Mouse (Mus musculus): Measurements from ENCODE around the gene Zfp867. TPM values are rescaled to one million over a fixed set of nuclear protein-coding genes. Genes with fewer than 3 reads are reported as not detected.

The Zfp867 gene
- polyA plus RNA-seq, 1 experiment from 2014 or later = 1.5 TPM

- ATAC-seq = 0 out of 2 replicates have a peak, but pooled peaks have one; percentile 33
- Histone ChIP-seq H3K9ac (replicated peaks) (no peak overlapping the region), H3K36me3 (replicated peaks; ENCODE audit: insufficient read depth, low read length) (no peaks in the 10 kb centered on the region), H3K4me1 (ENCODE audit: insufficient read depth) (peaks cover 9% of the 10 kb centered on the region; the same call in 1 of the 2 replicates), H3K27ac (ENCODE audit: low read depth) (0 out of 2 replicates have a peak overlapping the region, but pooled peaks have one; percentile 37), H3K4me3 (ENCODE audit: low read depth, low read length) (no peak overlapping the region), H3K4me2 (ENCODE audit: low read depth, low read length) (no peak overlapping the region), H3K9me3 (ENCODE audit: low read length) (no peaks in the 10 kb centered on the region), H3K27me3 (ENCODE audit: insufficient read depth, low read length) (no peaks in the 10 kb centered on the region)
- TF ChIP-seq CTCF (IDR thresholded peaks at IDR 0.05; ENCODE audit: low read depth) (no peak), EP300 (IDR thresholded peaks at IDR 0.05; ENCODE audit: low read depth) (no peak)
- DNase-seq = no peak
- 66% methylated on average over 1 of the region's 1 CpGs for WGBS (ENCODE audit: insufficient replicate concordance)
Measured at GRCm38 (mm10) chr11:59429959-59430358, 42.3 kb downstream of the Zfp867 start.

- Histone ChIP-seq H3K4me2 (ENCODE audit: low read depth, low read length) (no peak overlapping the region), H3K9me3 (ENCODE audit: low read length) (no peaks in the 10 kb centered on the region), H3K27me3 (ENCODE audit: insufficient read depth, low read length) (no peaks in the 10 kb centered on the region), H3K4me1 (ENCODE audit: insufficient read depth) (peaks cover 15% of the 10 kb centered on the region), H3K27ac (ENCODE audit: low read depth) (no peak overlapping the region), H3K36me3 (replicated peaks; ENCODE audit: insufficient read depth, low read length) (0 out of 2 replicates have a peak, but pooled peaks cover 2% of the 10 kb centered on the region), H3K4me3 (ENCODE audit: low read depth, low read length) (no peak overlapping the region), H3K9ac (replicated peaks) (no peak overlapping the region)
- no peak for TF ChIP-seq EP300 (IDR thresholded peaks at IDR 0.05; ENCODE audit: low read depth)
- no peak for TF ChIP-seq CTCF (IDR thresholded peaks at IDR 0.05; ENCODE audit: low read depth)
- WGBS (ENCODE audit: insufficient replicate concordance) = 82% methylated on average over 9 of the region's 9 CpGs
- no peak for DNase-seq
- ATAC-seq = no peak
Measured at GRCm38 (mm10) chr11:59428057-59428660, 44.1 kb downstream of the Zfp867 start.

- no peak overlapping the region for H3K9ac ChIP-seq (replicated peaks)
- H3K4me1 ChIP-seq (ENCODE audit: insufficient read depth) = peaks cover 18% of the 10 kb centered on the region; the same call in 1 of the 2 replicates
- TF ChIP-seq EP300 (IDR thresholded peaks at IDR 0.05; ENCODE audit: low read depth) (no peak), CTCF (IDR thresholded peaks at IDR 0.05; ENCODE audit: low read depth) (peak; percentile 49; the same call in 1 of the 2 replicates)
- H3K27ac ChIP-seq (ENCODE audit: low read depth) = no peak overlapping the region
- no peaks in the 10 kb centered on the region for H3K9me3 ChIP-seq (ENCODE audit: low read length)
- peak; percentile 26 for DNase-seq
- 0 out of 2 replicates have a peak, but pooled peaks cover 2% of the 10 kb centered on the region for H3K36me3 ChIP-seq (replicated peaks; ENCODE audit: insufficient read depth, low read length)
- H3K4me2 ChIP-seq (ENCODE audit: low read depth, low read length) = no peak overlapping the region
- no peak for ATAC-seq
- H3K27me3 ChIP-seq (ENCODE audit: insufficient read depth, low read length) = no peaks in the 10 kb centered on the region
- 39% methylated on average over 7 of the region's 7 CpGs for WGBS (ENCODE audit: insufficient replicate concordance)
- no peak overlapping the region for H3K4me3 ChIP-seq (ENCODE audit: low read depth, low read length)
Measured at GRCm38 (mm10) chr11:59425671-59426101, 46.6 kb downstream of the Zfp867 start.

- H3K4me2 ChIP-seq (ENCODE audit: low read depth, low read length) = no peak overlapping the region
- 0 out of 2 replicates have a peak, but pooled peaks cover 2% of the 10 kb centered on the region for H3K36me3 ChIP-seq (replicated peaks; ENCODE audit: insufficient read depth, low read length)
- no peaks in the 10 kb centered on the region for H3K27me3 ChIP-seq (ENCODE audit: insufficient read depth, low read length)
- ATAC-seq (peak; percentile 82), DNase-seq (peak; percentile 21)
- peak overlapping the region; percentile 45 for H3K27ac ChIP-seq (ENCODE audit: low read depth)
- TF ChIP-seq EP300 (IDR thresholded peaks at IDR 0.05; ENCODE audit: low read depth) (no peak), CTCF (IDR thresholded peaks at IDR 0.05; ENCODE audit: low read depth) (no peak)
- H3K4me3 ChIP-seq (ENCODE audit: low read depth, low read length) = no peak overlapping the region
- no peak overlapping the region for H3K9ac ChIP-seq (replicated peaks)
- 58% methylated on average over 5 of the region's 5 CpGs for WGBS (ENCODE audit: insufficient replicate concordance)
- H3K4me1 ChIP-seq (ENCODE audit: insufficient read depth) = peaks cover 20% of the 10 kb centered on the region
- H3K9me3 ChIP-seq (ENCODE audit: low read length) = no peaks in the 10 kb centered on the region
Measured at GRCm38 (mm10) chr11:59423010-59423588, 49.2 kb downstream of the Zfp867 start.

- Histone ChIP-seq H3K4me3 (ENCODE audit: low read depth, low read length) (no peak overlapping the region), H3K9me3 (ENCODE audit: low read length) (no peaks in the 10 kb centered on the region), H3K36me3 (replicated peaks; ENCODE audit: insufficient read depth, low read length) (0 out of 2 replicates have a peak, but pooled peaks cover 2% of the 10 kb centered on the region), H3K9ac (replicated peaks) (no peak overlapping the region), H3K27ac (ENCODE audit: low read depth) (no peak overlapping the region), H3K4me1 (ENCODE audit: insufficient read depth) (peaks cover 20% of the 10 kb centered on the region), H3K4me2 (ENCODE audit: low read depth, low read length) (no peak overlapping the region), H3K27me3 (ENCODE audit: insufficient read depth, low read length) (no peaks in the 10 kb centered on the region)
- no peak for DNase-seq
- ATAC-seq = no peak
- WGBS (ENCODE audit: insufficient replicate concordance) = 44% methylated on average over 2 of the region's 2 CpGs
- TF ChIP-seq CTCF (IDR thresholded peaks at IDR 0.05; ENCODE audit: low read depth) (no peak), EP300 (IDR thresholded peaks at IDR 0.05; ENCODE audit: low read depth) (no peak)
Measured at GRCm38 (mm10) chr11:59421967-59422366, 50.3 kb downstream of the Zfp867 start.

GRCm38 (mm10) chr11:59421436-59421835 lies 50.8 kb downstream of the Zfp867 start:
- DNase-seq (peak; percentile 30), ATAC-seq (no peak)
- Histone ChIP-seq H3K4me1 (ENCODE audit: insufficient read depth) (peaks cover 20% of the 10 kb centered on the region), H3K9me3 (ENCODE audit: low read length) (no peaks in the 10 kb centered on the region), H3K4me2 (ENCODE audit: low read depth, low read length) (no peak overlapping the region), H3K36me3 (replicated peaks; ENCODE audit: insufficient read depth, low read length) (0 out of 2 replicates have a peak, but pooled peaks cover 2% of the 10 kb centered on the region), H3K27me3 (ENCODE audit: insufficient read depth, low read length) (no peaks in the 10 kb centered on the region), H3K27ac (ENCODE audit: low read depth) (peak overlapping the region; percentile 11; the same call in 1 of the 2 replicates), H3K9ac (replicated peaks) (no peak overlapping the region), H3K4me3 (ENCODE audit: low read depth, low read length) (no peak overlapping the region)
- TF ChIP-seq EP300 (IDR thresholded peaks at IDR 0.05; ENCODE audit: low read depth) = no peak
- no peak for TF ChIP-seq CTCF (IDR thresholded peaks at IDR 0.05; ENCODE audit: low read depth)
- WGBS (ENCODE audit: insufficient replicate concordance) = 38% methylated on average over 8 of the region's 8 CpGs

Data from liver, postnatal 0 days (tissue).